Mouse (Mus musculus): ENCODE results near the gene Mars. TPM values are rescaled to one million over a fixed set of nuclear protein-coding genes. Genes with fewer than 3 reads are reported as not detected.

The Mars gene
- polyA plus RNA-seq, 1 experiment from 2014 or later: 144 TPM

- Histone ChIP-seq H3K4me3 (replicated peaks) (peak overlapping the region; percentile 71), H3K27me3 (no peaks in the 10 kb centered on the region), H3K4me2 (peak overlapping the region; percentile 92), H3K27ac (peak overlapping the region; percentile 98), H3K9ac (replicated peaks) (peak overlapping the region; percentile 63), H3K36me3 (peaks cover 56% of the 10 kb centered on the region), H3K9me3 (no peaks in the 10 kb centered on the region), H3K4me1 (replicated peaks) (peaks cover 45% of the 10 kb centered on the region)
- WGBS: 4% methylated on average over 19 of the region's 19 CpGs
- ATAC-seq (ENCODE audit: insufficient number of reproducible peaks, insufficient read depth, low FRiP score, low TSS enrichment, low read depth): peak; percentile 61
Observed at GRCm38 (mm10) chr10:127290930-127291880, 20.4 kb downstream of the Mars start.

GRCm38 (mm10) chr10:127290307-127290929 lies 21.2 kb downstream of the Mars start:
- peak; percentile 87 for ATAC-seq (ENCODE audit: insufficient number of reproducible peaks, insufficient read depth, low FRiP score, low TSS enrichment, low read depth)
- Histone ChIP-seq H3K4me3 (replicated peaks) (peak overlapping the region; percentile 71), H3K27ac (peak overlapping the region; percentile 98), H3K27me3 (no peaks in the 10 kb centered on the region), H3K9me3 (no peaks in the 10 kb centered on the region), H3K9ac (replicated peaks) (peak overlapping the region; percentile 63), H3K36me3 (peaks cover 56% of the 10 kb centered on the region), H3K4me2 (peak overlapping the region; percentile 92), H3K4me1 (replicated peaks) (peaks cover 53% of the 10 kb centered on the region)
- under 1% methylated on average over 46 of the region's 47 CpGs for WGBS

GRCm38 (mm10) chr10:127289573-127290191 lies 21.9 kb downstream of the Mars start:
- H3K27me3 ChIP-seq: no peaks in the 10 kb centered on the region
- peak overlapping the region; percentile 92 for H3K4me2 ChIP-seq
- no peak; the same call in 1 of the 2 replicates for ATAC-seq (ENCODE audit: insufficient number of reproducible peaks, insufficient read depth, low FRiP score, low TSS enrichment, low read depth)
- H3K4me3 ChIP-seq (replicated peaks): peak overlapping the region; percentile 71
- H3K4me1 ChIP-seq (replicated peaks): peaks cover 60% of the 10 kb centered on the region
- 1% methylated on average over 15 of the region's 15 CpGs for WGBS
- H3K9ac ChIP-seq (replicated peaks): peak overlapping the region; percentile 80; the same call in 1 of the 2 replicates
- H3K36me3 ChIP-seq: peaks cover 56% of the 10 kb centered on the region
- H3K27ac ChIP-seq: peak overlapping the region; percentile 98
- H3K9me3 ChIP-seq: no peaks in the 10 kb centered on the region

GRCm38 (mm10) chr10:127288800-127289572 lies 22.6 kb downstream of the Mars start, which contains the start of gene Mbd6:
TSS of gene Mbd6 (minus strand) at chr10:127289018.
- peak within 1 kb of the TSS; percentile 92 for H3K4me2 ChIP-seq
- H3K4me1 ChIP-seq (replicated peaks): peaks cover 60% of the 10 kb centered on the region
- peak within 1 kb of the TSS; percentile 80 for H3K9ac ChIP-seq (replicated peaks)
- no peaks in the 10 kb centered on the region for H3K9me3 ChIP-seq
- no peaks in the 10 kb centered on the region for H3K27me3 ChIP-seq
- peak; percentile 4; the same call in 1 of the 2 replicates for ATAC-seq (ENCODE audit: insufficient number of reproducible peaks, insufficient read depth, low FRiP score, low TSS enrichment, low read depth)
- peaks cover 56% of the 10 kb centered on the region for H3K36me3 ChIP-seq
- WGBS: under 1% methylated on average over 53 of the region's 65 CpGs
- peak within 1 kb of the TSS; percentile 71 for H3K4me3 ChIP-seq (replicated peaks)
- peak within 1 kb of the TSS; percentile 98 for H3K27ac ChIP-seq

GRCm38 (mm10) chr10:127288328-127288799 lies 23.2 kb downstream of the Mars start:
- 3% methylated on average over 27 of the region's 28 CpGs for WGBS
- H3K27ac ChIP-seq: peak overlapping the region; percentile 98
- no peaks in the 10 kb centered on the region for H3K9me3 ChIP-seq
- H3K4me1 ChIP-seq (replicated peaks): peaks cover 60% of the 10 kb centered on the region
- peaks cover 56% of the 10 kb centered on the region for H3K36me3 ChIP-seq
- peak overlapping the region; percentile 92 for H3K4me2 ChIP-seq
- H3K27me3 ChIP-seq: no peaks in the 10 kb centered on the region
- H3K9ac ChIP-seq (replicated peaks): peak overlapping the region; percentile 80
- ATAC-seq (ENCODE audit: insufficient number of reproducible peaks, insufficient read depth, low FRiP score, low TSS enrichment, low read depth): no peak
- peak overlapping the region; percentile 71 for H3K4me3 ChIP-seq (replicated peaks)

- no peak for ATAC-seq (ENCODE audit: insufficient number of reproducible peaks, insufficient read depth, low FRiP score, low TSS enrichment, low read depth)
- peaks cover 56% of the 10 kb centered on the region for H3K36me3 ChIP-seq
- H3K27ac ChIP-seq: peak overlapping the region; percentile 98
- WGBS: 0% methylated on average over 3 of the region's 3 CpGs
- H3K9me3 ChIP-seq: no peaks in the 10 kb centered on the region
- H3K4me3 ChIP-seq (replicated peaks): peak overlapping the region; percentile 71
- H3K4me1 ChIP-seq (replicated peaks): peaks cover 57% of the 10 kb centered on the region
- H3K27me3 ChIP-seq: no peaks in the 10 kb centered on the region
- H3K4me2 ChIP-seq: peak overlapping the region; percentile 92
- H3K9ac ChIP-seq (replicated peaks): peak overlapping the region; percentile 80
Observed at GRCm38 (mm10) chr10:127287936-127288293, 23.7 kb downstream of the Mars start.

GRCm38 (mm10) chr10:127287271-127287935 lies 24.2 kb downstream of the Mars start:
- H3K27ac ChIP-seq: peak overlapping the region; percentile 98
- no peaks in the 10 kb centered on the region for H3K9me3 ChIP-seq
- peaks cover 56% of the 10 kb centered on the region for H3K36me3 ChIP-seq
- H3K27me3 ChIP-seq: no peaks in the 10 kb centered on the region
- H3K4me3 ChIP-seq (replicated peaks): peak overlapping the region; percentile 71
- H3K4me2 ChIP-seq: peak overlapping the region; percentile 92
- H3K9ac ChIP-seq (replicated peaks): peak overlapping the region; percentile 80
- WGBS: 71% methylated on average over 15 of the region's 15 CpGs
- ATAC-seq (ENCODE audit: insufficient number of reproducible peaks, insufficient read depth, low FRiP score, low TSS enrichment, low read depth): no peak
- H3K4me1 ChIP-seq (replicated peaks): peaks cover 54% of the 10 kb centered on the region

GRCm38 (mm10) chr10:127286730-127287129 lies 24.9 kb downstream of the Mars start:
- Histone ChIP-seq H3K27ac (no peak overlapping the region), H3K36me3 (peaks cover 58% of the 10 kb centered on the region), H3K4me2 (peak overlapping the region; percentile 92), H3K9me3 (no peaks in the 10 kb centered on the region), H3K9ac (replicated peaks) (0 out of 2 replicates have a peak overlapping the region, but pooled peaks have one; percentile 1), H3K4me3 (replicated peaks) (peak overlapping the region; percentile 71; the same call in 1 of the 2 replicates), H3K27me3 (no peaks in the 10 kb centered on the region), H3K4me1 (replicated peaks) (peaks cover 47% of the 10 kb centered on the region)
- no peak for ATAC-seq (ENCODE audit: insufficient number of reproducible peaks, insufficient read depth, low FRiP score, low TSS enrichment, low read depth)
- WGBS: 64% methylated on average over 7 of the region's 7 CpGs

GRCm38 (mm10) chr10:127286194-127286593 lies 25.4 kb downstream of the Mars start:
- Histone ChIP-seq H3K9me3 (no peaks in the 10 kb centered on the region), H3K27me3 (no peaks in the 10 kb centered on the region), H3K9ac (replicated peaks) (no peak overlapping the region), H3K36me3 (peaks cover 63% of the 10 kb centered on the region), H3K4me3 (replicated peaks) (no peak overlapping the region), H3K27ac (no peak overlapping the region), H3K4me1 (replicated peaks) (peaks cover 42% of the 10 kb centered on the region), H3K4me2 (peak overlapping the region; percentile 92; the same call in 1 of the 2 replicates)
- WGBS: 75% methylated on average over 7 of the region's 7 CpGs
- ATAC-seq (ENCODE audit: insufficient number of reproducible peaks, insufficient read depth, low FRiP score, low TSS enrichment, low read depth): no peak

- peaks cover 69% of the 10 kb centered on the region for H3K36me3 ChIP-seq
- peaks cover 42% of the 10 kb centered on the region for H3K4me1 ChIP-seq (replicated peaks)
- WGBS: 84% methylated on average over 13 of the region's 13 CpGs
Observed at GRCm38 (mm10) chr10:127285644-127286043, 25.9 kb downstream of the Mars start.

More at GRCm38 (mm10) chr10:127285644-127286043, 25.9 kb downstream of the Mars start:
- Histone ChIP-seq H3K27me3 (no peaks in the 10 kb centered on the region), H3K4me2 (peak overlapping the region; percentile 4; the same call in 1 of the 2 replicates), H3K27ac (no peak overlapping the region), H3K4me3 (replicated peaks) (no peak overlapping the region), H3K9me3 (no peaks in the 10 kb centered on the region), H3K9ac (replicated peaks) (peak overlapping the region; percentile 31; the same call in 1 of the 2 replicates)
- ATAC-seq (ENCODE audit: insufficient number of reproducible peaks, insufficient read depth, low FRiP score, low TSS enrichment, low read depth): no peak

All from limb, embryonic 12.5 days (tissue).